Mouse (Mus musculus) CH12F3 (cell line): ENCODE data around the gene Rfng.
"Not testable (repeated sequence)": the region's sequence is repeated elsewhere in the genome, so short reads cannot be mapped to it uniquely, and the experiment has no call there.

ENCODE experiments used
- in situ Hi-C: fragments of 300-500 bp; cut with MboI; formaldehyde crosslinking; loops from 2 replicates; pipeline ENCODE4 v1.14.3; 2020; ENCODE audit warnings: low sequenced_read_pairs

Rfng gene

DNA sequence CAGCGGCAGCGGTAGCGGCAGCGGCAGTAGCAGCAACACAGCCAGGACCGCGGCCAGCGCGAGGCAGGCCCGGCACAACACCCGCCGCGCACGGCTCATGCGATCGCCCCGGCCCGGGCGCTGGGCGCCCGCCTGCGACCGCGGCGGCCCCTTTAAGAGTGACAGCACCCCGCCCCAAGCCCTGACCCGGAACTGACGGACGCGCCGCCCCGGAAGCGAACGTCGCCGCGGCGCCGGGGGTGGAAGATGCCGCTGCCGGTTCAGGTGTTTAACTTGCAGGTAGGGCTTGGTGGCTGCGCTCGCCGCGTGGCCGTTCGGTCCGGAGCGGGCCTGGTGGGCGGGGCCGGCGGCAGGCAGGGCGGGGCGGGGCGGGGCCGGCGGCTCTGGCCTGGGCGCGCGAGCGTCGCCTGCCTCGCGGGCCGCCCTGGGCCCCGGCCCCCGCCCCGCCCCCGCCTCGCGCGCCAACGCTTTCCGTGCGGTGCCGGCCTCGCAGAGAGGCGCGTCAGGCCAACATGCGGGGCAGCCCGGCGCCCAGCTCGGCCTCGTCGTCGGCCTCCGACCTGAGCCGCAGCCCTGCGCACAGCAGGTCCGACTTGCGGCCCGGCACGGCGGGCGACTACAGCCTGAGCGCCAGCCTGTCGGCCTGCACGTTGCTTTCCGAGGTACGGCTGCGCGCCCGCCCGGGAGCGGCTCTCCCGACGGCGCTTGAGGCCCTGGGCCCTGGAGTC is at the start of gene Rfng, which contains the start of gene Gps1:
TSS of gene Rfng (minus strand) at position 144 of the 728 bp plus-strand sequence.
TSS of gene Gps1 (plus strand) at position 209 of the 728 bp plus-strand sequence.
- in situ Hi-C loops: no loop called here

- in situ Hi-C loops: not testable (repeated sequence)
These were observed 49.0 kb upstream of the Rfng start for GRCm38 (mm10) chr11:120832962-120833361.

DNA sequence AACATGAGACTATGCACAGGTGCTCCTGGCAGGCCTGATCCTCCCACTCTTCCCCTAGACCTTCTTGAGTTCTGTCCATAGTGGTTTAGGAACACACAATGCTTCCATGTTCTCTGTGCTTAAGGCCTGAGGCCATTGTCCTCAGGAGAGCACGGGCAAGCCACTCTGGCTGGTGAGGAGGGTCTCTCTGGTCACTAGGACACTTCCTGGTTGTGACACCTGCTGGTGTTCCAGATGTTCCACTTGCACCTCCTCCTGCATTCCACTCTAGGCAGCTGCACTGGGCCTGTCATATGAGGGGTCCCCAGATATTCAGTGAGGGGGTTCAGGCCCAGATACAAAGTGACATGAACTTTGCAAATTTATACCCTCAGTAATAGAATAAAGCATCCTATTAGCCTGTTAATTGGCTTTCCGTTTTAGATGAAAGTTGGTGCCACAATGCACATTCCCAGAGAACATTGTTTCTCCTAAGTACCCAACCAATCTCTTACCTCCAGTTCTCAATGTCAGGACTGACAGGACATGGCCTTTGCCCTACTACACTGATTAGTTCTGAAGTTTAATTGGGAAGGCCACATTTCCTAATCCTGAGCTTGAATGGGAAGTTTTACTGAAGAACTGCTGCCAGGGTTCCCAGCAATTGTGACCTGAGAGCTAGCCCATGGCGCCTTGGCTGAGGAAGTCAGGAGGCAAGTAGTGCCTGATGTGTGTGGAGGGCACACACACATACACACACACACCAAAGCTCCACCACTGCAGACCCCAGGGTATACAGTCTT is 47.8 kb upstream of the Rfng start:
- in situ Hi-C loops: no loop called here

- in situ Hi-C loops: no loop called here
These were observed 46.7 kb upstream of the Rfng start for GRCm38 (mm10) chr11:120830686-120831085.

DNA sequence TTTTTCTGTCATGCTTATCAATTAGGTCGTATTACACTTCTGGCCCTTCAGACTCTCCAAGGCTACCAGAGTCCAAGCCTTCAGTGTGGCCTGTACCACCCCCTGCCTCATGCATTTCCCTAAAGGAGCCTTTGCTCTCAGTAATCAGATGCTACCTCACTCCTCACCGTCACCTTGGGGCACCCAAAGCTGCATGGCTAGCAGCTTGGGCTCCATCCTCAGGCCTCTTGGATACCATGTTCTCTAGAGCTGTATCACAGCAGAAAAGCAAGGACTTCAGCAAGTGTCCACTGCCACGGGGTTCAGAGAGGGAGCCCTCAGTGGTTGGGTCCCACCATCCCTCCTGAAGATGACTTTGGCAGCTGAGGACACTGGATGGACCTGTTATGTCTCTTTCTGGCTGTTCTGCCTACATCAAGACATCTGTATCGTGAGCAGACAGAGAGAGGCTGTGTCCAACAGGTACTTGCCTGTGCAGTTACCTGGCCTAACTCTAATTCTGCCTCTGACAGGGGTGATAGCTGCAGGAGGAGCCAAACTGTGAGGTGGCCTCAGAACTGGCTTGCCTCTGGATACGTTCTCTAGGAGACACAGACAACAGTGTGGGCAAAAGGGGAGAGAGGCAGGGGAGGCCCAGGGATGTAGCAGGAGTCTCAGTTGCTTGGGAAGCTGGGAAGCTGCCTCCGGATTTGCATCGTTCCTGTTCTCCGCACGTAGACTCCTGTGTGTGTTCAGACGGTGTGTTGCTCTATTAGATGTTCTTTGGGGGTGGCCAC is 45.9 kb upstream of the Rfng start:
- in situ Hi-C loops: no loop called here

GRCm38 (mm10) chr11:120828416-120828815 is 44.4 kb upstream of the Rfng start:
- in situ Hi-C loops: no loop called here

GRCm38 (mm10) chr11:120826016-120826953 is 42.3 kb upstream of the Rfng start:
- in situ Hi-C loops: no loop called here

GRCm38 (mm10) chr11:120825289-120825863 is 41.4 kb upstream of the Rfng start:
- in situ Hi-C loops: no loop called here

DNA sequence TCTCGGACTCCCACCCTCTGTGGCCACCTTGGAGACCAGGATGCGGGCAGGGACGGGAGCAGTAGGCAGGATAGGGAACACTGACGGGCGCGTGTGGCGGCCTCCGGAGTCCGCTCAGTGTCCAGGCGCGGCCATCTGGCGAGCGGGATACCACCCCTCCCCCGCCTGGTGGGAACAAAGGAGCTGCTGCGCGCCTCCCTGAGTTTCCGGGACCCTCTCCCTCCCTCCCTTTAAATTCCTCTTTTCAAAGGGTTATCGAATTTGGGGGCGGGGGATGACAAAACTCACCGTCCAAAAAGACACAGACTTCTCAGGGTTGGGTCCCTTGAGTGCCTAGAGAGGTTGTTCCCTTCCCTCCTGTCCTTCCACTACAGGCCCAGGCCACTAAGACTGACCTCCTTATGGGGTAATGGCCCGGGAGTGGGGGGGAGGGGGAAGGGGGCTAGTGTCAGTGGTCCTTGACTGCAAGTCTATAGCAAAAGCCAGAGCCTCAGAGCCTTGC is 40.8 kb upstream of the Rfng start:
- in situ Hi-C loops: no loop called here

- in situ Hi-C loops: no loop called here
These were observed 40.2 kb upstream of the Rfng start, which contains the start of gene Fasn for GRCm38 (mm10) chr11:120823956-120824786. TSS of gene Fasn (minus strand) at chr11:120824547.

DNA sequence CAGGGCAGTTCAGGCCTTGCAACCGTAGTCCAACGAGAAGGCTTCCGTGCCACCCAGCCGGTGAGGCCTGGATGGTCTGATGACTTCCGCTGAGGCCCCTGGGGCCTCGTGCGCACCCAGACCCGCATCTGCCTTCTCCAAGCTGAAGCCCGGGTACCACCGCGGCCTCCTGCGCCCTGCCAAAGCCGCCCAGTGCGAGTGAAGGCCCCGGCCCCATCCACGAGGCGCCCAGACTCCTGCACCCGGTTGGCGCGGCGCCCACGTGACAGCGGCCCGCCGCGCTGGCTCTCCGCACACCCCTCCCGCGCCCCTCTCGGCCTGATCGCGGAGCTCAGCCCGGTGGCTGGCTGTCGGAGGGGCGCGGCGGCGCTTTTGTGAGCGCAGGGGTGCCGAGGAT is 39.5 kb upstream of the Rfng start:
- in situ Hi-C loops: no loop called here

DNA sequence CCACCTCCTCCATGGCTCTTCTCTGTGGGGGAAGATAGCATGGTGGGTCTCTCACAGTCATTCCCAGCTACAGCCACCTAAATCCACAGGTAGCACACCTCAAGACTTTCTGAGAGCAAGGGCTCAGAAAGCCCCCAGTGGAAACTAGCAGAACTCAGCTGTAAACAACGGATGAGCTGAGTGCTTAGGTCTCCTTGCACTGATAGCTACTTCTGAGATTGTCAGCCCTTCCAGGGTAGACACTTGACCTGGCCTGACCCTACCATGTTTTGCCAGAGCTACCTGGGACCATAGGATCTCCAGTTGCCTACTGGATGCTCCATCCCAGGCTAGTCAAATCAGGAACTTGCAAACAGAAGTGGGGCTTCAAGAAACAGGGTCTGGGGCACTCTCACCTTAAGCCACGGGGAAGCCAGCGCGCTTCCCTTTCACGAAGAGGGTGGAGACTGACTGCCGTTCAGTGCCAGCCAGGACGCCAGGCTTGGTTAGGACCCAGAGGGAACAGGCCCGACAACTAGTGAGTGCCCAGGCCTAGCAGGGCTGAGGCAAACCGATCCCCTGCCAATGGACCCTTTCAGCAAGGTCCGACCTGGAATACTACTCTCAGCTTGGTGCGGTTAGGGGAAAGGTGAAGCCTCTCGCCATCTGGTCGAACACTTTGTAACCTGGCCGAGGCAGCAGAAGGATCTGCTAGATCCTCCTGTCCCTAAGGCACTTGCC is 39.0 kb upstream of the Rfng start:
- in situ Hi-C loops: no loop called here

GRCm38 (mm10) chr11:120822321-120822720 is 38.3 kb upstream of the Rfng start:
- in situ Hi-C loops: no loop called here

GRCm38 (mm10) chr11:120821076-120821922 is 37.3 kb upstream of the Rfng start:
- in situ Hi-C loops: no loop called here

DNA sequence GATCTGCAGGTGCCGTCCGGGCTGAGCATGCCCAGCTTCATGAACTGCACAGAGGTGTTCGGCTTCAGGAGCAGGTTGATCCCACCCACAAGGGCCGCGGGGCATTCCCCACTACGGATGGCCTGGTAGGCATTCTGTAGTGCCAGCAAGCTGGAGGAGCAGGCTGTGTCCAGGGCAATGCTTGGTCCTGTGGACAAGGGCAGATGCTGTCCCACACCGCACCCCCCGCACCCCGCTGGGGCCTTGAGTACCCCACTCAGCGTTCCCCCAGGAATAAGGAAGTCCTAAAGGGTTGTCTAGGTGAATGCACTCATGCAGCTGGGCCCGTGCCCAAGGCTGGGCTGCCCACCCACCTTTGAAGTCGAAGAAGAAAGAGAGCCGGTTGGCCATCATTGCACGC is 36.5 kb upstream of the Rfng start:
- in situ Hi-C loops: no loop called here

- in situ Hi-C loops: no loop called here
These were observed 35.5 kb upstream of the Rfng start for GRCm38 (mm10) chr11:120819556-120819955.

- in situ Hi-C loops: no loop called here
These were observed 34.2 kb upstream of the Rfng start for GRCm38 (mm10) chr11:120818251-120818650.
